17 mouse cellular contexts compared by ENCODE assay signal in genomic region chr7:30296816-30297215, GRCm38 (mm10).
A peak's percentile ranks its signal among the peaks of the same experiment; 100 is the strongest.
DNase-seq lines count a peak whose midpoint lies in the region; TF ChIP-seq lines count a peak whose summit lies in the region.
"Had no signal": no experiment of that assay in that cellular context is flagged by ENCODE, and none has a peak within 500 bp of the region (broad histone marks: within the 10 kb centered on the region; RNA-seq: fewer than 3 reads in every experiment).

No protein-coding gene starts in this region.

- H3K4me3 ChIP-seq in E14TG2a.4 (replicated peaks; ENCODE audit: low read length): 0 out of 2 replicates have a peak overlapping the region, but pooled peaks have one; percentile 23
- H3K4me3 ChIP-seq: embryonic facial prominence, embryonic 13.5 days; embryonic facial prominence, embryonic 15.5 days; erythroblast, embryonic 14.5 days; forebrain, embryonic 10.5 days; forebrain, embryonic 12.5 days had no signal

- peak; percentile 62 for DNase-seq in cerebellum, adult 11-12 months
- DNase-seq in cerebellum, postnatal 4 days (ENCODE audit: low spot score in 2 of 2): no peak
- peak; percentile 20 to 22 for DNase-seq in cerebellum, postnatal 25 days
- DNase-seq in cerebellum, adult 11 months: no peak
- DNase-seq: adrenal gland, adult 2 months; adrenal gland, postnatal 10 days; adrenal gland, postnatal 25 days; B cell, adult 2 months; cerebellum, adult 9-10 months; cerebellum, postnatal 14 days; embryo, embryonic 11 days had no signal

- 0 out of 2 replicates have a peak, but pooled peaks cover 6% of the 10 kb centered on the region for H3K36me3 ChIP-seq in E14TG2a.4 (ENCODE audit: insufficient read depth, low read length)

- no peaks in the 10 kb centered on the region for H3K9me3 ChIP-seq in E14TG2a.4 (ENCODE audit: low read length)
- H3K9me3 ChIP-seq: embryonic facial prominence, embryonic 13.5 days; embryonic facial prominence, embryonic 15.5 days; forebrain, embryonic 10.5 days; forebrain, embryonic 12.5 days had no signal

- H3K27me3 ChIP-seq in E14TG2a.4 (ENCODE audit: insufficient read depth, low read length): no peaks in the 10 kb centered on the region
- H3K27me3 ChIP-seq: embryonic facial prominence, embryonic 13.5 days; embryonic facial prominence, embryonic 15.5 days; forebrain, embryonic 12.5 days had no signal

- H3K4me1 ChIP-seq in E14TG2a.4 (replicated peaks; ENCODE audit: low read depth, low read length): peaks cover 48% of the 10 kb centered on the region

- no peak for TF ChIP-seq CTCF in E14TG2a.4 (conservative IDR thresholded peaks at IDR 0.05; ENCODE audit: low read length)

Comparison
In these comparisons a context has a peak if more than half of its experiments do, and no peak if none do; other contexts are left out.
1. DNase-seq: peak in cerebellum, adult 11-12 months (single experiment) and cerebellum, postnatal 25 days (2 of 2); none in cerebellum, postnatal 4 days (0 of 2) and cerebellum, adult 11 months (single experiment).